Mouse (Mus musculus) thymus, postnatal 10 days (tissue): Measurements from ENCODE around the gene Cds2.
"Not testable (repeated sequence)": the region's sequence is repeated elsewhere in the genome, so short reads cannot be mapped to it uniquely, and the experiment has no call there.

Experiments
- DNase-seq, 2 experiments: peaks; one replicate each; pipeline ENCODE4 v3.0.0; 2021; ENCODE audit warnings: low spot score in 2 of 2

Gene Cds2

DNA sequence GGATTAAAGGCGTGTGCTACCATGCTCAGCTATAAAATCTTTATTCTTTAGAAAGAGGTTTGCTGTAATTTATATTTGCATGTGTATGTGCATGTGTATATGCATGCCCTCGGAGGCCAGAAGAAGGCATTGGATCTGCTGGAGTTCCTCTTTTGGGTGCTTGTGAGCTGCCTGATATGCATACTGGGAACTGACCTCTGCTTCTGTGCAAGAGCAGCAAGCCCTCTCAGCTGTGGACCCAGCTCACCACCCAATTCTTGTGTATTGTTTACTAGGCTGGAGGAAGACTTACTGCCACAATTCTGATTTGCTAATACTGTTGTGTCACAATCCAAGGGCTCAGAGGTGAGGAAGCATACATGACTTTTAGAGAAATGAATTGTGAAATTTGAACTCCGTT lies 3.1 kb downstream of the Cds2 start:
- no peak for DNase-seq

GRCm38 (mm10) chr2:132269217-132269616 lies 6.3 kb downstream of the Cds2 start:
- DNase-seq, result no peak

DNA sequence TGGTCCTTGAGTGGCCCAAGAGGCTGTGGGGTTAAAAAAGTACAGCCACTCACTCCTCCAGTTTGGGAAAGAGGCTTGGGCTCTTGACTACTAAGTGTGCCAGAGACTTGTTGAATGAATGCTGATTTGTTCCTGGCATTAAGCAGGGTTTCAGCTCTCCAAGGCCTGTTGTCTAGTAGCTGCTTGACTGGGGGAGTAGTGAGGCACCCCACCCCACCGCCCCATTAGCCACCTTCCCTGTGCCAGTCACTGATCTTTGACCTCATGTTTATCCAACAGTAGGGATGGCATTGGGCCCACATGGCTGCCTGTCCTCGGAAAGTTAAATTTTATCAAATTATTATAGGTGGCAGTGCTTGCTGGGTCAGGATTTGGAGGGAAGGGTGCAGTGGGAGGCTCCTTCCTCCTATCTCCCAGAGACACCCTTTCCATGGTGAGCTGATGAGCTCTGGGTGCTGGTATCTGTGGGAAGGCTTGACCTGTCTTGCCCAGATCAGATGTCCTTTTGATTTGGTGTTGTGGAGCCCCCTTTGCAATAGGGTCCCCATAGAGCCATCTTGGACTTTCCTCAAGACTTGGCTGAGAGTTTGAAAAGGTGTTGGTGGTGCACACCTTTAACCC lies 7.5 kb downstream of the Cds2 start:
- DNase-seq, result no peak

GRCm38 (mm10) chr2:132272694-132273389 lies 9.9 kb downstream of the Cds2 start:
- no peak for DNase-seq

DNA sequence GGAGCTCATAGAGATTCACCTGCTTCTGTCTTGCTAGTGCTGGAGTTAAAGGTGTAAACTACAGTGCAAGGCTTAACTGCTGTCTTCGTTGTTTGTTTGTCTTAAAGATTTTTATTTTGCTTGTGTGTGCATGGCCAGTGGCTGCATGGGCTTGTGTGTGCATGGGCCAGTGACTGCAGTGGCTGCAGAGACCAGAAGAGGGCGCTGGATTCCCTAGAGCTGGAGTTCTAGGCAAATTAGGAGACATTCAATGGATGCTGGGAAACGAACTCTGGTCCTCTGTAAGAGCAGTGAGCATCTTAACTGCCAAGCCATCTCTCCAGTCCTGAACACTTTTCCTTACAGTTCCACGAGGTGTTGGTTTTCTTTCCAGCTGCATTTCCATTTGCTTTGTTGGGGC lies 12.6 kb downstream of the Cds2 start:
- DNase-seq, result no peak

- no peak for DNase-seq
Observed at GRCm38 (mm10) chr2:132276249-132276648, 13.3 kb downstream of the Cds2 start.

DNA sequence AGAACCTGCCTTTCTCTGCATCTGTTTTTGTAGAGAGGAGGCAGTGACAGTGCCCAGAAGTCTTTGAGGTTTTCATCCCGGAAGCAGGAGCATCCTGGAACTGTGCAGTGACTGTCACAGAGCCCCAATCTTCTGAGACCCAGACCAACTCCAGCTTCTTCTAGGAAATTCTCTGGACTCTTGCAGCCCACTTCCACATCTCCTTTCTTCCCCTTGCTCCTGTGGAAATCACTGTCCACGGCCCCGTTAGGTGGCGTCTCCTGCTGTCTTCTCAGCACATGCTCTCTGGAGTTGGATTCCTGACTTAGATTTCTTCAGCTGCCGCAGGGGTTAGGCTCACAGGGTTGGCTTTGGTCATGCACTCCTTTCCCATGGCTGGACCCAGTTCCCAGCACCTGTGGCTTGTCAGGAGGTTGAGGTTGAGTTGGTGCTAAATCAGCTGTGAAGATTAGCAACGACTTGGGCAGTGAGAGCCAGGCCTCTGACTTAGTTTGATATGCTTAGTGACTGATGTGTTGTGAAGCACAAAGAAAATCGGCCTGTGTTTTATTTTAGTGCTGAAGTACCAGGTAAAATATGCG lies 15.4 kb downstream of the Cds2 start:
- DNase-seq, result no peak

- no peak for DNase-seq
Observed at GRCm38 (mm10) chr2:132279336-132279882, 16.5 kb downstream of the Cds2 start.

- no peak for DNase-seq
Observed at GRCm38 (mm10) chr2:132279978-132280377, 17.0 kb downstream of the Cds2 start.

GRCm38 (mm10) chr2:132280518-132281120 lies 17.7 kb downstream of the Cds2 start:
- no peak for DNase-seq

DNA sequence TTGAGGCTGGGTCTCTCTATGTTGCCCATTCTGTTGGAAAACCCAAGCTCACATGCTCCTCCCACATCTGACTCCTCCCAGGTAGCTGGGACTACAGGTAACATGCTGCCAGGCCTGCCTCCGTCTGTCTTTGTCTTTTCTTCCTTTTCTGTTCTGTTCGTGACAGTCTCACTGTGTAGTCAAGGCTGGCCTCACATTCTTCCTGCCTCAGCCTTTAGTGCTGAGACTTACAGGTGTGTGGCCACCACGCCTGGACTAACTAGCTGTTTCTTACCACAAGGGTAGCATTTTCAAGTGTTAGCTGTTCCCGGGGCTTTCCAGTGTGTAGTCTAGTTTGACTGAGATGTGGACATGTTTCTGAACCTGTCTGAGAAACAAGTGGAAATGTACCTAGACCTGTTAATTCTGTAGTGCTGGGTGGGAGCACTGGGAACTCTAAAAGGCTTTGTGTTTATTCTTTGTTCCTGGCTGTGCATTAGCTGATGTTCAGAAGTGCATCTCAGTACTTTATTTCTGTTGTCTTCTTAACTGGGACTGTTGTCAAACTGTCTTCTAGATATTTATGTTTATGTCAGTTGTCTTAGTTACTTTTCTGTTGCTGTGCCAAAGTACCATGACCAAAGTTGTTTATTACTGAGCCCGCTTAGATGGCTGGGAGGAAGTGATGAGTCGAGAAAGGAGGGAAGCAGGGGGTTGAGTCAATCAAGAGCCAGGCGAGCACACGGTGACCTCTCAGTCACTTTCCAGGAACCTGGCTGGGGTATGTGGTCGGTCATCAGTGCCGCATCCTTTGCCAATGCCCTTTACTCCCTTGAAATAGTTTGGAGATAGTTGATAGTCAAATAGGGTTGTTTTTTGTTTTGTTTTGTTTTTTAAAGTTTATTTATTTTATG lies 18.9 kb downstream of the Cds2 start:
- DNase-seq, result no peak

DNA sequence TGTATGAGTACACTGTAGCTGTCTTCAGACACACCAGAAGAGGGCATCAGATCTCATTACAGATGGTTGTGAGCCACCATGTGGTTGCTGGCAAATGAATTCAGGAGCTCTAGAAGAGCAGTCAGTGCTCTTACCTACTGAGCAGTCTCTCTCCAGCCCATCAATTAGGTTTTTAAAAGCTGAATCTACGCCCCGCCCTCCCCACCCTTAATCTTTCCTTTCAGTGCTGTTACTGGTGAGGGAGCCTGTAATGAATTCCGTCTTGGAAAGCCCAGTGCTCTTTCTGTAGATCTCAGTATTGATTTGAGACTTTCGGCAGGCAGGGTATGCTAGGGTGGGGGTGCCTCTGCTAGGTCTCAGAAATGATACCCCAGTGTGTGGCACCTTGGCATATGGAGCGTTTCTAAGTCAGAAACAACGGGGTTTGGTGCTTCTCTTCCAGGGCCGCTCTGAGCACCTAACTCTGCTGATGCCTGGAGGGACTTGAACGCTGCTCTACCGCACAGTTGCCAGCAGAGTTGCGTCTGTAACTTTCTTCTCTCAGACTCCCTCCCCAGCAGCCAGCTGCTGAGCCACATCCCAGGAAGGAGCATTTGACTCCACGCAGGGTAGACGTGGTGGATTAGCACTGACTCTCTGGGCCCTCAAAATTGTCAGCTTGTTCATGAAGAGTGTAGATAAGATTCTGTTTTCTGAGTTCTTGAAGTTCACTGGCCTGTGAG lies 19.7 kb downstream of the Cds2 start:
- no peak for DNase-seq

DNA sequence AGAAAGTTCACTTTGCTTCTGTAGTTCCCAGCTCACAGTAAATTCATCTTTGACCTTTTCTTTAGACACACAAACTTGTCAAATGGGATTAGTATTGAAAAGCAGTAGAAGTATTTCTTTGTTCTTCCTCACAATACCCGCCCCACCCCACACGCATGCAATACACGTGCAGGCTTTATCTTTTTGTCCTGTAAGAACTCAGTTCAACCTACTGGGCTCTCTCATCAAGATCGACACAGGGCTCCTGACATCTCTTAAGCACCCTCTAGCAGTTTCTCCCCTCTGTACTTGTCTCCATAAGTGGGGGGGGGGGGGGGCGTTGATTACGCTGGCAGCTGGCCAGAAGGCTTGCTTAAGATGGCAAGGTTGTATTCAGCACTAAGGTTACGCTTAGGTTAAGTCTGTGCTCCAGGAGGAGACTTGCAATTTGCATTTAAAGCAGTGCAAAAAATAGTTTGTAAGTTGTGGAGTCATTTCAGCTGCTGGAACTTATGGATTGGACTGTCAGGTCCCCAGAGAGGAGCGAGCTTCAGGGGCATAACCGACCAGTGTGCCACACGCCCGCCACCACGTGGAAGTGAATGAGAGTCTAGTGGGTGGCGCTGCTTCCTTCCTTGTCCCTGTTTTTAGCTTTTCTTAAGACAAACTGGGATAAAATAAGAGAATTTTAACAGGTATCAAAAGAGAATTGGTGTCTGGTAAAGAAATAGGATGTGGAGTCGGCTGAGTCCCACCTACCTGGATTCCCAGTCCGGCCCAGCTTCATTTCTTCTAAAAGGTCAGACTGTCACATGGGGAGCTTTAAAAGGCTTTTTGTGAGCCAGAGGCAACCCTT lies 20.5 kb downstream of the Cds2 start:
- no peak for DNase-seq

DNA sequence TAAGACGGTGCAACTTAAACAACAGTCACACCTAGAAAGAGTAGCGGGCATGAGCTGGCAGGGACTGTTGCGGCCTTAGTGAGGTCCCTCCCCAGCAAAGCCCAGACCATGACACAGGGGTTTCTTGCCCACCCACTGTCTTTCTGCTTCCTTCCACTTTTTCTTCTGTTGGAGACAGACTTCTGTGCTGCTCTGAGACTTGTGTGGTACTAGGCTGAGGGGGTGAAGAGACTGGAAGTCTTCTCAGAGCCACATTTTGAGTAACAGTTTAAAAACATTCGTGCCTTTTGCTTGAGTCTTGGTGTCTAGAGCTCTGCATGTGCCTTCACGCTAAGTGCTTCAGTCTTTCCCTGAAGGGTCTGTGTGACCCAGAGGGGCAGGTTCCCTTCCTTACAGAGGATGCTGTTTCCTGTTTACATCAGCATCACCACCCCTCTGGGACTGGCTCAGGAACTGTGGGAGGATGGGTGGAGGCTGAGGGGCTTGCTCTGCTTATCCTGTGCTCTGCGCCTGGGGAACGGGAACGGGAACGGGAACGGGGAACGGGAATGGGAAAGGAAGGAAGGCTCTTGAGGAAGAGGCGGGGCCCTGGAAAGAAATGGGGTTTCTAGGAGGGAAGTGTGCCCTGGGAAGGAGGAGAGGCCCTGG lies 21.7 kb downstream of the Cds2 start:
- DNase-seq, result no peak

DNA sequence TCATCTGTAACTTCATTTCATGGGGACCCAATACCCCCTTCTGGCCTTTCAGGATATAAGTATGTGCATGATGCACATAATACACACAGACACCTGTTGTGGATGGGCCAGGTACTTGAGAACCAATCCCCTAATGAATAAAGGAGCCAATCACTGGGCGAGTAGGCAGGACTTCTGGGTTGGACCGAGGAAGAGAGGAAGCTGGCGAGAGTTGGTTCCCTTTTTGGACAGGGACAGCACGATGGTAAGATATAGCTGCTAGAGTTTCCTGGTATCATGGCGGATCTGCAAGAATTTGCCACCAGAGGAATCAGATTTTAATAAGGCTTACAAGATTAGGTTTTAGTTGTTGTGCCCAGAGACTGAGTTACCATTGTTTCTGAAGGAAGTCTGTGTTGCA lies 22.8 kb downstream of the Cds2 start:
- not testable (repeated sequence) for DNase-seq

DNA sequence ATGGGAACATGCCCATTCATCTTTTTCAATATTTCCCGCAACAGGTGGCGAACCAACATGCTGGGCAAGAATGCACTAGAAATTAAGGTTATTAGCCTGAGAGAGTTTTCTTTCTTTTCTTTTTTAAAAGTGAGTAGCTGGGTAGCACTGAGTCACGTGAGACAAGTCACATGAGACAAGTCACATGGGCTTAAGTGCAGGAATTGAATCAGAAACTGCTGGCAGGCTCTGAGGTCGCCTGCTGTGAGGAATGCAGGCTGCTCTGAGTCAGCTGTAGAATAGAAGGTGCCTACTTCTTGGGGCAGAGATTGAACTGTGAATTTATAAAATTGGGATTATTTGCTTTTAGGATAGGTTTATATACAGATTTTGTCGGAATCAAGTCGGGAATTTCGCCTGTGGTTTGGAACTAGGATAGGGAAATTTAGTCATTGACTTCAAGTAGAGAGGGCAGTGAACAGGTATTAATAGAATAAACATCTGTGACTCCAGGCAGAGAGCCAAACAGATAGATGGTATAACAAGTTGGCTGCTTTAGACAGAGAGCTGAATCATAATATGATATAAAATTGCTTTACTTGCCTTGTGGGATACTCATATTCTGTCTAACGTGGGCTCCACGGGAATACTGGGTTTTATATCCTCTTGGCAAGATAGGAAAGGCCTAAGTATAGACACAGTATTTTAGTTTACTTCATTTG lies 23.6 kb downstream of the Cds2 start:
- DNase-seq, result no peak

GRCm38 (mm10) chr2:132289213-132289612 lies 26.3 kb downstream of the Cds2 start:
- not testable (repeated sequence) for DNase-seq

GRCm38 (mm10) chr2:132290808-132291207 lies 27.9 kb downstream of the Cds2 start:
- DNase-seq, result no peak

GRCm38 (mm10) chr2:132291265-132291664 lies 28.3 kb downstream of the Cds2 start:
- no peak for DNase-seq
